Mouse (Mus musculus) cerebral cortex, adult 2 months (tissue): ENCODE results near the gene Cacng7.

Source experiments
- WGBS: fragments of 180-500 bp; shearing (Covaris S2); methylation state at CpG from one replicate; pipeline ENCODE4 v1.1.7; 2018; 5-methylcytosine and 5-hydroxymethylcytosine counted together

Cacng7 gene

DNA sequence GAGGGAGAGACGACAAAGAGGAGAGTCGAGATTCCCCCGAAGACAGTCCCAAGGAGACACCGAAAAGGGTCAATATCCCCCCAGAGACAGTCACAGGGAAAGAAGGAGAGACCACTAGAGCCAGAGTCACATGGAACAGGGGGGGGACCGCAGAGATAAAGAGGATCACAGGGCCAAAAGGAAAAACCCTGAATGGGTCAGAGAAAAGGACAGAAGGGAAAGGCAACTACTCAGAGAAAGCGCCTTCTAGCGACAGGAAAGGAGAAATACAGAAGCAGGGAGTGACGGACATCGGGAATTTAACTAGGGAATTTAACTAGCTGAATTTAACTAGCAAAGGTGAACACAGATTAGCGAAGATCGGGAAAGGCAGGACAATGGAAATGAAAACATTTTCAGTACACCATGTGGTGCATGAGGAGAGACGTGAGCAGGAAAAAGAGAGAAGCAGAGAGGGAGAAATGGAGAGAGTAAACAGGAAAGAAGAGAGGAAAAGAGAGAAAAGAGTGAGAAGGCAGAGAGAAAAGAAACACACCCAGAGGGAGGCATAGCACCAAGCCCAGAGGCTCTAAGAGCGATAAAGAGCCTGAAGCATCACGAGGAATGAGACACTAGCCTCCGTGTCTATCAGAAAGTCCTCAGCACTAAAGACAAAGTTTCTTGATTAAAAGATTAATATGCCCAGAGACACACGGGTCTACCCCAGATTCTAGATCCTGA, 30.0 kb upstream of the Cacng7 start:
- 1% methylated on average over 16 of the region's 16 CpGs for WGBS

- 2% methylated on average over 28 of the region's 29 CpGs for WGBS
These were observed 29.4 kb upstream of the Cacng7 start for GRCm38 (mm10) chr7:3303276-3303781.

DNA sequence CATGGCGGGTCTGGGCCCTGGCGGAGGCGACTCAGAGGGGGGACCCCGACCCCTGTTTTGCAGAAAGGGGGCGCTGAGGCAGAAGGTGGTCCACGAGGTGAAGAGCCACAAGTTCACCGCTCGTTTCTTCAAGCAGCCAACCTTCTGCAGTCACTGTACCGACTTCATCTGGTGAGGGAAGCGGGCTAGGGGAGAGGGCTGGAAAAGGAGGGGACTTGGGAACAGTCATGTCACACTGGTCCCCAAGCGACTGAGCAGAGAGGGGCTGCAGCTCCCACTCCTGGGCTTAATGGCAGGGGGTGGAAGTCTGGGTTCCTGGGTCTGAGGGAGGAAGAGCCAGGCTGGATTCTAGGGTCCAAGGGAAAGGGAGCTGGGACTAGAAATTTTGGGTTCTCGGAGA, 29.0 kb upstream of the Cacng7 start:
- 7% methylated on average over 12 of the region's 12 CpGs for WGBS

GRCm38 (mm10) chr7:3304298-3304697, 28.5 kb upstream of the Cacng7 start:
- WGBS, result 4% methylated on average over 10 of the region's 10 CpGs

DNA sequence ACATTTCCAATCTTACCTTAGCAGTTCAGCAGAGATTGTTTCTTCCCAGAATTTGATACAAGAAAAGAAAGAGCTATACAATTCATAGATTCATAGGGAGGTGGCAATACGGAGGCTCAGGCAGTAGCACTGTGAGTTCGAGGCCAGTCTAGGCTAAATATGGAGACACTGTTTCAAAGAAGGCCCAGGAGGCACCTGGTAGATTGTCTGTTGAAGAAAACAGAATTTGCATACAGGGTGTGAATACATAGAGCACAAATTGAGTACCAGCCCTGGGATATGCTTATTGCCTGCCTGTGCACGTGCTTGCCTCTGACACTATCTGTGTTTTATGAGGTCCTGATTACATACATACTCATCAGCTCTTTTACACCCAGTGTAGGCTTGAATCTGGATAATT, 26.4 kb upstream of the Cacng7 start:
- WGBS, result 69% methylated on average over 3 of the region's 3 CpGs

GRCm38 (mm10) chr7:3308646-3309045, 24.1 kb upstream of the Cacng7 start:
- 58% methylated on average over 4 of the region's 4 CpGs for WGBS

DNA sequence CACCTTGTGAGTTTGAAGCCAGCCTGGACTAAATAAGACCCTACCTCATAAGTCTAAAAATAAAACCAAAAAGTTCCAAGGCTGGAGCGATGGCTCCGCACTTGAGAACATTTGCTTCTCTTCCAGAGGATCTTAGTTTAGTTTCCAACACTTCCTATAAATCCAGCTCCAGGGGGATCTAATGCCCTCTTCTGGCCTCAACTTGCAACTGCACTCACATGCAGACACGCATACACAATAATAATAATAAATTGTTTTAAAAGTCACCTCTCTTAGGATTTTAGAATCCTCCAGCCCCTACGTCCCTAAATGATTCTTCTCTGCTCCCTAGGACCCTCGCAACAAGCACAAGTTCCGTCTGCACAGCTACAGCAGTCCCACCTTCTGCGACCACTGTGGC, 22.5 kb upstream of the Cacng7 start:
- 97% methylated on average over 7 of the region's 7 CpGs for WGBS

DNA sequence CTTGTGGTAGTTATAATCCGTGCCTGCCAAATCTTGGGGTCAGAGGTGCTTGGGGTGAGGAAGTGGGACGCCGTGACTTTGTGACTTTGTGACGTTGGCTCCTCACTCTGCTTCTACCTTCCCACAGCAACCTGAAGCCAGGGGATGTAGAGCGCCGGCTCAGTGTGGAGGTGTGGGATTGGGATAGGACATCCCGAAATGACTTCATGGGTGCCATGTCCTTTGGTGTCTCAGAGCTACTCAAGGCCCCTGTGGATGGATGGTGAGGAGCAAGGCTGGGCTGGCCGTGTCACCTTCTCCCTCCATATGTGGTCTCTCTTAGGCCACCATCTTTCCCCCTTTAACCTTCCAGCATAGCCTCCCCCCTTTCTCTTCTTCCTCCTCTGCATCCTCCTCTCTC, 19.2 kb upstream of the Cacng7 start:
- 85% methylated on average over 8 of the region's 8 CpGs for WGBS

DNA sequence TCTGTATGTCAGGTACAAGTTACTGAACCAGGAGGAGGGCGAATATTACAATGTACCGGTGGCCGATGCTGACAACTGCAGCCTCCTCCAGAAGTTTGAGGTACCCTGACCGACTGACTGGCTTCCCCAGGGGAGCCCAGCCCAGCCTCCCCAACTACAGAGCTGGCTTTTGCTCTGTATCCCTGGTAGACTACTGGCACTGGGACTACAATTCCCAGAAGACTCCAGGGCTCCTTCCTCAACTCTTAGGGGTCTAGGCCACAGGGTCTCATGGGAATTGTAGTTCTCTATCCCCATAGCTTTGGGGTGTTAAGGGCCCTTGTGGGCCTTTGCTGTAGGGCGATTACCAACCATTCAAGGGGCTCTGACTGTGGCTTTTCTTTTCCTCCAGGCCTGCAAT, 18.6 kb upstream of the Cacng7 start:
- WGBS, result 67% methylated on average over 5 of the region's 5 CpGs

GRCm38 (mm10) chr7:3317704-3318103, 15.1 kb upstream of the Cacng7 start:
- WGBS, result 51% methylated on average over 4 of the region's 4 CpGs

GRCm38 (mm10) chr7:3320856-3321255, 11.9 kb upstream of the Cacng7 start:
- WGBS, result 75% methylated on average over 3 of the region's 3 CpGs

GRCm38 (mm10) chr7:3323826-3324225, 8.9 kb upstream of the Cacng7 start:
- WGBS, result 59% methylated on average over 1 of the region's 1 CpGs

DNA sequence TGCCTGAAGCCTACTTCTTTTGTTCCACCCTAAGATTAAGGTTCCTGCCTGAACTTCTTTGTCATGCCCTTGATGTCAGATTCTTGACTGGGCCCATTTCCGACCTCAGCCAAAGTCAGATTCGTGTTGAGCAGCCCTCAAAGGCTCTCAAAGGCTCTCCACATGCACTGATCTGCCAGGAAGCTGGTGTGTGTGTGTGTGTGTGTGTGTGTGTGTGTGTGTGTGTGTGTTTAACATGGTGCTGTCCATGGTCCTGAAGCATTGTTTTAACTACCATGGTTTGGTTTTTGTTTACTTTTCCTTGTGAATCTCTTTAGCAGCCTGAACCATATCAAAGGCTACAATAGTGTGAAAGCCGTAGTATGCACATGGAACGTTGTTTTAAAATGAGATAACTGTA, 4.8 kb upstream of the Cacng7 start:
- 68% methylated on average over 4 of the region's 4 CpGs for WGBS

GRCm38 (mm10) chr7:3329776-3330546, 2.8 kb upstream of the Cacng7 start:
- WGBS, result 20% methylated on average over 31 of the region's 31 CpGs

- WGBS, result 42% methylated on average over 6 of the region's 6 CpGs
These were observed 1.6 kb upstream of the Cacng7 start for GRCm38 (mm10) chr7:3331171-3331570.

DNA sequence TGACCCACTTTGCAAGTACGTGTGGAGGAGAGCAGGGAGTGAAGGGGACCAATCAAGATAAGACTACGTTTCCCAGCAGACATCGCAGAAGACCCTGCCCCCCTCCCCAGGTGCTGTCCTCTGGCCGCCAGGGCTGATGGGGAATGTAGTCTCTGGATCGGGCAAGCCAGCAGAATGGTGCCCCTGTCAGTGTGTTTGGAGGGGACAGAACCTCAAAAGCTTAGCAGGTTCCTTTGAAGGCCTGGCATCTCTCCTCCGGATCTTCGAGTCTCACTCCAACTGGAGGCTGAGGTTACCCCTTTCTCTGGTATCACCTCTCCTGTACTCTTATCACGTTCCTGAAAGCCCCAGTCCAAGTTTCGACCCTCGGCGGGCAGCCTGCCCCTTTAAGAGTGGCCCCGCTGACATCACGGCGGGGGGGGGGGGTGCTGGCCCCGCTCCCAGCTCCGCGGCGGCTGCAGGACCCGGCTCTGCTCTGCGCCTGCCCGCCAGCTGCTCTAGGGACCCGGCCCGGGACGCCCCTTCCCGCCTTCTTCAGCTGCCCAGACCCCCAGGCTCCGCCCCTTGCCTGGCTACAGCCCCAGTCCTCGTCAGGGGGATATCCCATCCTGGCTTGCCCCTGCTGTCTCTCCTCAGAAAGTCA, 1.1 kb upstream of the Cacng7 start:
- under 1% methylated on average over 23 of the region's 27 CpGs for WGBS

DNA sequence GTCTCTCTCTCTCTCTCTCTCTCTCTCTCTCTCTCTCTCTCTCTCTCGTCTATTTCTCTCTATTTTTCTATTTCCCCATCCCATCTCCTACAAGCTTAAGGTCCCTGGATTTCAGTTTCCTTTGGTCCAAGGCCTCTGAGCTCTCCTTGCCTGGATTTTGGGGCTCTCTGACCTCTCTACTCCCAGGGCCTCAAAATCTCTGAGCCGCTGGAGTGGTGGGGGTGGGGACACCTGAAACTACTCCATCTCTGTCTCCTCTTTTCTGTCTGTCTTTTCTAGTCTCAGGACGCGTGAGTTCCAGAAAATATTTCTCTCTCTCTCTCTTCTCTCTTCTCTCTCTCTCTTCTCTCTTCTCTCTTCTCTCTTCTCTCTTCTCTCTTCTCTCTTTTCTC, 535 bp upstream of the Cacng7 start:
- WGBS, result 0% methylated on average over 4 of the region's 4 CpGs

- 8% methylated on average over 5 of the region's 5 CpGs for WGBS
These were observed 787 bp downstream of the Cacng7 start for GRCm38 (mm10) chr7:3333542-3333941.

- 71% methylated on average over 17 of the region's 17 CpGs for WGBS
These were observed 3.7 kb downstream of the Cacng7 start for GRCm38 (mm10) chr7:3336412-3336811.

DNA sequence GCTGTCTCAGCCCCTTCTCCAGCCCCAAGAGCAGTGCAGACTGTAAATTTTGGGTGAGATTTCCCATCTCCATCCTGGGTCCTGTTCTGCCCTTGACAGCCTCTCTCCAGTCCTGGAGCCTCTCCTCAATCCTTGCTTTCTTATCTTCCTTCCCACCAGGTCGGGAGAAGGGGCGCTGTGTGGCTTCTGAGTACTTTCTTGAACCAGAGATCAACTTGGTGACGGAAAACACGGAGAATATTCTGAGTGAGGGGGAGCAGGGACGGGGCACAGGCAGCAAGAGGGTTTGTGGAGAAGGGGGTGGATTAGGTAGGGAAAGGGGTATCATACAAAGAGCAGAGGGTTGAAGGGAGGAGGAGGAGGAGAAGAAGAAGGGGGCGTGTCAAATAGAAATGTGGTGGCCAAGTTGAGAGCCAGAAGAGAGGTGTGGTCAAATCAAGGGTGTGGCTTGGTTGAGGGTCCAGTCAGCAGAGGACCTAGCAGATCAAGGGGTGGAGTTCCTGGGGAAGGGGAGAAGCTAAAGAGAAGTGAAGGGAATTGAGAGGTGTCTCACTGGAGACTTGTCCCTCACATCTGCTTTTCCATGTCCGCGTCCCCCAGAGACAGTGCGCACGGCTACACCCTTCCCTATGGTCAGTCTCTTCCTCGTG, 5.7 kb downstream of the Cacng7 start:
- 92% methylated on average over 11 of the region's 11 CpGs for WGBS

GRCm38 (mm10) chr7:3339010-3339409, 6.3 kb downstream of the Cacng7 start:
- WGBS, result 86% methylated on average over 11 of the region's 11 CpGs

DNA sequence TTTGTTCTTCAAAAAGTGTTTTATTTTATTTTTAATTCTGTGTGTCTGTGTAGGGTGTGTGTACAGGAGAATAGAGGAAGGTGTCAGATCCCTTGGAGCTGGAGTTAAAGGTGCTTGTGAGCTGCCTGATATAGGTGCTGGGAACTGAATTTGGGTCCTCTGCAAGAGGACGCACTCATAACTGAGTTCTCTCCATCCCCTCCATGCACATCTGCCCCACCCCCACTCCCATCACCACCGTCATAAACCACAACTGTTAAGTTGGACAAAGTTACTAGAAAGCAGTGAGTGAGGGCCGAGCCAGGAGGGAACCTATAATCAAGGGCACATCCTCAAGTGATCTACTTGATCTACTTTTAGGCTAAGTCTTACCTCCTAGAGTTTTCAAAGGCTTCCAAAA, 11.1 kb downstream of the Cacng7 start:
- WGBS, result 87% methylated on average over 3 of the region's 3 CpGs
